17 mouse cellular contexts compared by ENCODE assay signal in the genomic region with DNA sequence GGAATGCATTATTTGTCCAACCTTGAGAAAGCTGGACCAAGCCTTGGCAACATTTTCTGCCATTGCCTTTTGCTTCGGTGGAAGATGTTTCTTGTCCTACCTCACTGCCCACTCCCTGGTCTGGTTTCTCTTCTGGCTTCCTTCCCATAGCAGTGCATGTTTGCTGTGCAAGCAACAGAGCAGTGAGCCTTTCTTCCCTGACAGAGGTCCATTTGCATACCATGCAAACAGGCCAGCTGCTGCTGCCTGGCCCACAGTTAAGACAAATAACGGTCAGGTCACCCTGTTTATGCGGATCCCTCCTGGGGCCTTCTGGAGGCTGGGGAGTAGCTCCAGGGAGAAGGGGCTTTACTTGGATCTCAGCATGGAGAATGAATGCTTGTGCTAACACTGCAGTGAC.
DNase-seq lines count a peak whose midpoint lies in the region; ATAC-seq and TF ChIP-seq lines count a peak whose summit lies in the region.
"Had no signal": no experiment of that assay in that cellular context is flagged by ENCODE, and none has a peak within 500 bp of the region (broad histone marks: within the 10 kb centered on the region; RNA-seq: fewer than 3 reads in every experiment).

No protein-coding gene starts in this region.

- TF ChIP-seq CTCF in lung, embryonic 14.5 days (IDR thresholded peaks at IDR 0.05; ENCODE audit: low read depth) = no peak
- no peak for TF ChIP-seq CTCF in Patski (IDR thresholded peaks at IDR 0.05)

- intact Hi-C loops in left cerebral cortex, postnatal 14 days (cut with DNase I) = no loop called here

- H3K4me2 ChIP-seq in lung, embryonic 14.5 days = no peak overlapping the region
- H3K4me2 ChIP-seq in hindbrain, embryonic 11.5 days (replicated peaks; ENCODE audit: low read depth, low read length) = no peak overlapping the region
- H3K4me2 ChIP-seq in neural tube, embryonic 12.5 days (replicated peaks) = no peak overlapping the region
- H3K4me2 ChIP-seq: embryonic facial prominence, embryonic 15.5 days; heart, embryonic 15.5 days; stomach, embryonic 15.5 days had no signal

- ATAC-seq in lung, embryonic 14.5 days (ENCODE audit: insufficient read depth) = peak; percentile 41; the same call in 1 of the 2 replicates
- ATAC-seq in Patski = peak; percentile 68
- ATAC-seq in hindbrain, embryonic 11.5 days (ENCODE audit: low FRiP score) = peak; percentile 85
- peak; percentile 75 for ATAC-seq in neural tube, embryonic 12.5 days (ENCODE audit: low FRiP score, low read depth)

- H3K27me3 ChIP-seq in lung, embryonic 14.5 days (ENCODE audit: insufficient read depth, low read length) = no peaks in the 10 kb centered on the region
- H3K27me3 ChIP-seq in Patski = peaks cover 14% of the 10 kb centered on the region
- no peaks in the 10 kb centered on the region for H3K27me3 ChIP-seq in hindbrain, embryonic 11.5 days (ENCODE audit: control insufficient read depth, insufficient read depth, low read length)
- H3K27me3 ChIP-seq in neural tube, embryonic 12.5 days (replicated peaks) = no peaks in the 10 kb centered on the region
- H3K27me3 ChIP-seq: embryonic facial prominence, embryonic 15.5 days; stomach, embryonic 15.5 days had no signal

- no peaks in the 10 kb centered on the region for H3K4me1 ChIP-seq in lung, embryonic 14.5 days (ENCODE audit: insufficient read depth)
- 0 out of 2 replicates have a peak, but pooled peaks cover 4% of the 10 kb centered on the region for H3K4me1 ChIP-seq in hindbrain, embryonic 11.5 days (replicated peaks; ENCODE audit: control insufficient read depth, insufficient read depth, low read length)
- H3K4me1 ChIP-seq in neural tube, embryonic 12.5 days = peaks cover 7% of the 10 kb centered on the region; the same call in 1 of the 2 replicates
- H3K4me1 ChIP-seq: embryonic facial prominence, embryonic 15.5 days; heart, embryonic 15.5 days; stomach, embryonic 15.5 days had no signal

- no peak overlapping the region for H3K4me3 ChIP-seq in lung, embryonic 14.5 days (ENCODE audit: low read depth, low read length)
- no peak overlapping the region for H3K4me3 ChIP-seq in hindbrain, embryonic 11.5 days (ENCODE audit: low read depth, low read length)
- no peak overlapping the region for H3K4me3 ChIP-seq in neural tube, embryonic 12.5 days
- H3K4me3 ChIP-seq: embryonic facial prominence, embryonic 15.5 days; heart, embryonic 15.5 days; stomach, embryonic 15.5 days had no signal

- DNase-seq in lung, embryonic 14.5 days = peak; percentile 14
- no peak for DNase-seq in lung, postnatal 14 days
- no peak for DNase-seq in Patski (ENCODE audit: low read depth, low spot score)
- DNase-seq in hindbrain, embryonic 11.5 days (ENCODE audit: low spot score) = peak; percentile 42
- DNase-seq in testis, postnatal 14 days (ENCODE audit: low spot score) = no peak
- DNase-seq in cerebellum, postnatal 10 days = no peak
- no peak for DNase-seq in left cerebral cortex, postnatal 14 days (ENCODE audit: low spot score in 2 of 2)
- DNase-seq: adrenal gland, postnatal 25 days; cerebellum, postnatal 36 days; gastrocnemius, postnatal 36 days; liver; right cerebral cortex, postnatal 4 days; thymus, postnatal 4 days had no signal

- H3K27ac ChIP-seq in lung, embryonic 14.5 days (ENCODE audit: low read depth) = no peak overlapping the region
- peak overlapping the region; percentile 33 for H3K27ac ChIP-seq in hindbrain, embryonic 11.5 days (ENCODE audit: low read depth, low read length)
- no peak overlapping the region for H3K27ac ChIP-seq in neural tube, embryonic 12.5 days
- H3K27ac ChIP-seq: embryonic facial prominence, embryonic 15.5 days; heart, embryonic 15.5 days; stomach, embryonic 15.5 days had no signal

- POLR2A ChIA-PET in Patski (lab: Charles Lee) = no interaction called here

- H3K9me3 ChIP-seq in lung, embryonic 14.5 days (ENCODE audit: low read depth, low read length) = no peaks in the 10 kb centered on the region
- no peaks in the 10 kb centered on the region for H3K9me3 ChIP-seq in hindbrain, embryonic 11.5 days (ENCODE audit: control insufficient read depth, low read length)
- H3K9me3 ChIP-seq in neural tube, embryonic 12.5 days = no peaks in the 10 kb centered on the region
- H3K9me3 ChIP-seq: embryonic facial prominence, embryonic 15.5 days; heart, embryonic 15.5 days; stomach, embryonic 15.5 days had no signal

- H3K36me3 ChIP-seq in lung, embryonic 14.5 days (ENCODE audit: insufficient read depth) = no peaks in the 10 kb centered on the region
- no peaks in the 10 kb centered on the region for H3K36me3 ChIP-seq in hindbrain, embryonic 11.5 days (ENCODE audit: control insufficient read depth, insufficient read depth, low read length)
- no peaks in the 10 kb centered on the region for H3K36me3 ChIP-seq in neural tube, embryonic 12.5 days
- H3K36me3 ChIP-seq: embryonic facial prominence, embryonic 15.5 days; heart, embryonic 15.5 days; stomach, embryonic 15.5 days had no signal

- WGBS in lung, embryonic 14.5 days = 25% methylated on average over 3 of the region's 3 CpGs
- 33% methylated on average over 3 of the region's 3 CpGs for WGBS in hindbrain, embryonic 11.5 days
- WGBS in neural tube, embryonic 12.5 days = 23% methylated on average over 3 of the region's 3 CpGs

- H3K9ac ChIP-seq in lung, embryonic 14.5 days = no peak overlapping the region
- H3K9ac ChIP-seq in hindbrain, embryonic 11.5 days (ENCODE audit: low read depth, low read length) = no peak overlapping the region
- no peak overlapping the region for H3K9ac ChIP-seq in neural tube, embryonic 12.5 days
- H3K9ac ChIP-seq: embryonic facial prominence, embryonic 15.5 days; heart, embryonic 15.5 days; stomach, embryonic 15.5 days had no signal

- CTCF ChIA-PET in Patski (lab: Charles Lee) = no interaction called here

- in situ Hi-C loops in Patski (cut with MboI; ENCODE audit: low pct_unique_long_range_greater_than_20kb) = no loop called here

Comparison
In these comparisons a context has a peak if more than half of its experiments do, and no peak if none do; other contexts are left out.
1. DNase-seq: peak in lung, embryonic 14.5 days (single experiment) and hindbrain, embryonic 11.5 days (single experiment); none in lung, postnatal 14 days (single experiment), Patski (single experiment), testis, postnatal 14 days (single experiment), cerebellum, postnatal 10 days (0 of 2) and left cerebral cortex, postnatal 14 days (0 of 2).
2. Peak in every context shown above with its lines, with median percentiles within 50 percentile points of each other: ATAC-seq.